Mouse (Mus musculus) cerebellum, adult 2 months (tissue): Measurements from ENCODE around the gene Slc50a1.

ENCODE experiments used
- CTCF ChIP-seq: fragments of 200-500 bp; IDR thresholded peaks from 2 replicates; pipeline ENCODE4 v1.5.1; 2011; ENCODE audit warnings: low read depth, mild to moderate bottlenecking, control low read depth, low read length, moderate library complexity, borderline replicate concordance; ENCODE audit not compliant: insufficient read depth
- POLR2A ChIP-seq: fragments of 200-500 bp; IDR thresholded peaks from 2 replicates; pipeline ENCODE4 v1.6.1; 2011; ENCODE audit warnings: low read length, control low read depth, borderline replicate concordance; ENCODE audit not compliant: insufficient read depth

- TF ChIP-seq POLR2A (no peak), CTCF (peak; percentile 81)
These were observed 28.0 kb downstream of the Slc50a1 start for GRCm38 (mm10) chr3:89242331-89242895.
